Mouse (Mus musculus): ENCODE measurements around the gene Eef1akmt2. TPM values are rescaled to one million over a fixed set of nuclear protein-coding genes. Genes with fewer than 3 reads are reported as not detected.
A peak's percentile ranks its signal among the peaks of the same experiment; 100 is the strongest.

The Eef1akmt2 gene
- polyA plus RNA-seq, 1 experiment from 2014 or later = 39.0 TPM

- Histone ChIP-seq H3K4me1 (replicated peaks; ENCODE audit: control insufficient read depth, insufficient read depth) (peaks cover 27% of the 10 kb centered on the region), H3K27ac (replicated peaks) (peak overlapping the region; percentile 70), H3K9ac (ENCODE audit: low read length) (no peak overlapping the region; the same call in 1 of the 2 replicates), H3K9me3 (ENCODE audit: control insufficient read depth, low read length) (no peaks in the 10 kb centered on the region), H3K4me3 (ENCODE audit: low read depth, low read length) (no peak overlapping the region), H3K27me3 (ENCODE audit: control insufficient read depth, insufficient read depth, low read length) (no peaks in the 10 kb centered on the region), H3K36me3 (ENCODE audit: control insufficient read depth, insufficient read depth, low read length) (no peaks in the 10 kb centered on the region), H3K4me2 (replicated peaks; ENCODE audit: low read depth) (no peak overlapping the region)
- DNase-seq (ENCODE audit: low spot score) (no peak), ATAC-seq (ENCODE audit: low FRiP score, low TSS enrichment) (no peak)
- WGBS = 49% methylated on average over 7 of the region's 7 CpGs
- no peak for TF ChIP-seq EP300 (optimal IDR thresholded peaks at IDR 0.05)
- TF ChIP-seq CTCF (IDR thresholded peaks at IDR 0.05; ENCODE audit: low read depth) = no peak
These were observed 44.2 kb downstream of the Eef1akmt2 start for GRCm38 (mm10) chr7:132808051-132808796.

DNA sequence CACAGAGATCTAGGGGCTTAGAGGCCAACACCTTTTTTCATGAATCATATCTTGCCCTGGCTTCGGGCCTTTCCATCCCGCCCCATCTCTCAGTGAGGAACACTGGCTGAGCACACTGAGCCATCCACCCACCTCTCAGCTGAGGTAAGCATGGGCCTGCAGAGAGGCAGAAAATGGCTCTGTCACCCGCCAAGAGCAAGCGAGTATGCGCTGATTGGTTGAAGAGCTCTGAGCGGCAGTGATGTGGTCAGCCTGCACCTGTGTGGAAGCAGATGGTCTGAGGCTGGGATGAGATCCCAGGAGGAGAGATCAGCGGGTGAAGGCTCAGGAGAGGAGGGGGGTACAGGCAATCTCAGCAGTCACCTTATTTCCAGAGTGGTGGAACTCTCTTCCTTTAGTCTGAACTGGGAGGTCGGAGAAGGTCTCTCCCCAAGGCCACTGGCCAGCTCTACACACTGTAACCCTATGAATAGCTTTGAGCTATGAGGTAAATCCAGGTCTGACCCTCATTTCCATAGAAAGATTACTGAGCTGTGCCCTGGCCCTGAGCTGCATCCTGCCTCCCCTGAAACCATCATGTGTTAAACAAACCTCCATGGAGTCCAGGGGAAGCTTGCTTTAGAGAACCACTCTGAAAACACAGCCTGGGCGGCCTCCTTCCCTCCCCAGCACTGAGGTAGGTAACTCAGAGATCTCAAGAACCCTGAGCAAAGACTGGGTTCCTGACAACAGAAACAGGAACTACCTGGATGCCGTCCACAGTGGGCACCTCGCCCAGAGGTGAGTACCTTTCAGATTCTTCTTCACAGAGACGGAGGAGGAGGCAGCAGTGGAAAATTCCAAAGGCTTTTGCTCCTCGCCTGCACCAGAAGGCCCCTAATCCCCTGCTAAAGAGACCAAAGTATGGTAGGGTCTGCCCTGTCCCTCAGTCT, 45.3 kb downstream of the Eef1akmt2 start:
- Histone ChIP-seq H3K9me3 (ENCODE audit: control insufficient read depth, low read length) (no peaks in the 10 kb centered on the region), H3K9ac (ENCODE audit: low read length) (no peak overlapping the region; the same call in 1 of the 2 replicates), H3K27me3 (ENCODE audit: control insufficient read depth, insufficient read depth, low read length) (no peaks in the 10 kb centered on the region), H3K4me3 (ENCODE audit: low read depth, low read length) (no peak overlapping the region), H3K4me1 (replicated peaks; ENCODE audit: control insufficient read depth, insufficient read depth) (peaks cover 27% of the 10 kb centered on the region), H3K27ac (replicated peaks) (peak overlapping the region; percentile 24; the same call in 1 of the 2 replicates), H3K4me2 (replicated peaks; ENCODE audit: low read depth) (no peak overlapping the region), H3K36me3 (ENCODE audit: control insufficient read depth, insufficient read depth, low read length) (no peaks in the 10 kb centered on the region)
- 57% methylated on average over 13 of the region's 13 CpGs for WGBS
- no peak for DNase-seq (ENCODE audit: low spot score)
- no peak for ATAC-seq (ENCODE audit: low FRiP score, low TSS enrichment)
- TF ChIP-seq CTCF (IDR thresholded peaks at IDR 0.05; ENCODE audit: low read depth) = no peak
- no peak for TF ChIP-seq EP300 (optimal IDR thresholded peaks at IDR 0.05)

DNA sequence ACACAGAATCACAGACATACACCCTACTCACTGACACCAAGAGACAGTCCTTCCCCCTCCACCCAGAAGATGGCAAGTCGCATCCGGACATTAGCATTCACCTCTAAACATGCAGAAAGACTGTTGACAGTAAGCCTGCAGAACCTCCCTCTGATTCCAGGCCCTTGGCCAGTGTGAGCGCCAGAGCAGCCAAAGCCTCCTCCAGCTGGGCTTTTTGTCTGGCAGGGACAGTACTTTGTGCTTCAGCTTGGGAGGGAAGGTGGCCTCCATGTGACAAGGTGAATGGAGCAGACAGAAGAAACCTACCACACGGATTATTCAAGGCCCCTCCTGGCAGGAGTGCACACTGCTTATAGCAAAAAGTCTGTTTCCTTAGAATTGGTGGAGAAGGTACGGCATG, 46.2 kb downstream of the Eef1akmt2 start:
- DNase-seq (ENCODE audit: low spot score) = no peak
- Histone ChIP-seq H3K36me3 (ENCODE audit: control insufficient read depth, insufficient read depth, low read length) (no peaks in the 10 kb centered on the region), H3K4me3 (ENCODE audit: low read depth, low read length) (no peak overlapping the region), H3K9me3 (ENCODE audit: control insufficient read depth, low read length) (no peaks in the 10 kb centered on the region), H3K27ac (replicated peaks) (peak overlapping the region; percentile 24; the same call in 1 of the 2 replicates), H3K4me1 (replicated peaks; ENCODE audit: control insufficient read depth, insufficient read depth) (peaks cover 25% of the 10 kb centered on the region), H3K27me3 (ENCODE audit: control insufficient read depth, insufficient read depth, low read length) (no peaks in the 10 kb centered on the region), H3K9ac (ENCODE audit: low read length) (no peak overlapping the region), H3K4me2 (replicated peaks; ENCODE audit: low read depth) (no peak overlapping the region)
- WGBS = 52% methylated on average over 5 of the region's 5 CpGs
- no peak for TF ChIP-seq EP300 (optimal IDR thresholded peaks at IDR 0.05)
- TF ChIP-seq CTCF (IDR thresholded peaks at IDR 0.05; ENCODE audit: low read depth) = no peak
- no peak for ATAC-seq (ENCODE audit: low FRiP score, low TSS enrichment)

GRCm38 (mm10) chr7:132804951-132805350, 47.5 kb downstream of the Eef1akmt2 start:
- WGBS = 76% methylated on average over 5 of the region's 5 CpGs
- Histone ChIP-seq H3K9ac (ENCODE audit: low read length) (no peak overlapping the region), H3K4me2 (replicated peaks; ENCODE audit: low read depth) (no peak overlapping the region), H3K36me3 (ENCODE audit: control insufficient read depth, insufficient read depth, low read length) (no peaks in the 10 kb centered on the region), H3K27me3 (ENCODE audit: control insufficient read depth, insufficient read depth, low read length) (no peaks in the 10 kb centered on the region), H3K9me3 (ENCODE audit: control insufficient read depth, low read length) (no peaks in the 10 kb centered on the region), H3K4me1 (replicated peaks; ENCODE audit: control insufficient read depth, insufficient read depth) (peaks cover 18% of the 10 kb centered on the region), H3K27ac (replicated peaks) (no peak overlapping the region), H3K4me3 (ENCODE audit: low read depth, low read length) (no peak overlapping the region)
- ATAC-seq (ENCODE audit: low FRiP score, low TSS enrichment) (no peak), DNase-seq (ENCODE audit: low spot score) (no peak)
- TF ChIP-seq CTCF (IDR thresholded peaks at IDR 0.05; ENCODE audit: low read depth) (no peak), EP300 (optimal IDR thresholded peaks at IDR 0.05) (no peak)

- WGBS = 67% methylated on average over 7 of the region's 7 CpGs
- Histone ChIP-seq H3K4me1 (replicated peaks; ENCODE audit: control insufficient read depth, insufficient read depth) (peaks cover 14% of the 10 kb centered on the region), H3K9ac (ENCODE audit: low read length) (no peak overlapping the region), H3K4me2 (replicated peaks; ENCODE audit: low read depth) (no peak overlapping the region), H3K9me3 (ENCODE audit: control insufficient read depth, low read length) (no peaks in the 10 kb centered on the region), H3K27ac (replicated peaks) (no peak overlapping the region), H3K36me3 (ENCODE audit: control insufficient read depth, insufficient read depth, low read length) (no peaks in the 10 kb centered on the region), H3K27me3 (ENCODE audit: control insufficient read depth, insufficient read depth, low read length) (no peaks in the 10 kb centered on the region), H3K4me3 (ENCODE audit: low read depth, low read length) (no peak overlapping the region)
- no peak for TF ChIP-seq EP300 (optimal IDR thresholded peaks at IDR 0.05)
- ATAC-seq (ENCODE audit: low FRiP score, low TSS enrichment) (no peak), DNase-seq (ENCODE audit: low spot score) (peak; percentile 9)
These were observed 48.0 kb downstream of the Eef1akmt2 start for GRCm38 (mm10) chr7:132804461-132804860.

Measured in stomach, postnatal 0 days (tissue).